Mouse (Mus musculus): ENCODE results near the gene Nek1.

DNA sequence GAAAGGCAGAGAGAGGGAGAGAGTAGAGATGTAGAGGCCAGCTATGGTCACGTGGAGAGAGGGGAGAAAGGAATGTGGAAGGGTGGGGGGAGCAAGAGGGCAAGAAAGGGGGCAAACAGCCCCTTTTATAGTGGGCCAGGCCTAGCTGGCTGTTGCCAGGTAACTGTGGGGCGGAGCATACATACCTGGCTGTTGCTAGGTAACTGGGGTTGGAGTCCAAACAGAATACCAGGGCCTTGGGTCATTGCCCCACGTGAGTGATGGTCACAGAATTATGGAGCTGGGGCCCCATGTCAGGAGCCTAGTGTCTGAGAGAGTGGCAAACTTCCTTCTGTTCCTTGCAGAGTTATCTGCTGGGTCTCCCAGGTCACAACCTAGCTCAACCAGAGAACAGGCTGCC is 149.3 kb downstream of the Nek1 start:
- TF ChIP-seq EP300 (IDR thresholded peaks at IDR 0.05; ENCODE audit: low read depth), result no peak
- no peak for TF ChIP-seq CTCF (IDR thresholded peaks at IDR 0.05; ENCODE audit: low read depth)

Measured in heart, postnatal 0 days (tissue).